Mouse (Mus musculus) T-helper 17 cell (primary cell): ENCODE data around the gene Nup62.

Source experiments
- in situ Hi-C, 2 experiments: fragments of 300-600 bp; cut with MboI, MseI; formaldehyde crosslinking; loops; 1 replicate in 1 of 2; 2 replicates in 1 of 2; pipeline ENCODE4 v1.15.1; 2025; ENCODE audit warnings: high pct_unique_total_duplicates in 2 of 2

The Nup62 gene

GRCm38 (mm10) chr7:44815721-44816469 is at the start of gene Nup62, which contains the start of gene Il4i1:
Gene Nup62, plus strand, starts transcription at chr7:44816088.
Gene Il4i1, plus strand, starts transcription at chr7:44816387.
- in situ Hi-C loops = loop anchor here in 1 of 2 experiments (5.0 kb wide), 1 partner anchor 69 kb away; the partner anchor contains the start of gene Vrk3

- in situ Hi-C loops = no loop called here
Measured at GRCm38 (mm10) chr7:44768129-44768528, 47.8 kb upstream of the Nup62 start.

- in situ Hi-C loops = no loop called here
Measured at GRCm38 (mm10) chr7:44770046-44770578, 45.8 kb upstream of the Nup62 start.

- in situ Hi-C loops = no loop called here
Measured at GRCm38 (mm10) chr7:44772591-44773204, 43.2 kb upstream of the Nup62 start.

- in situ Hi-C loops = no loop called here
Measured at GRCm38 (mm10) chr7:44776849-44777498, 38.9 kb upstream of the Nup62 start.

GRCm38 (mm10) chr7:44780101-44780500 is 35.8 kb upstream of the Nup62 start:
- in situ Hi-C loops = no loop called here

- in situ Hi-C loops = no loop called here
Measured at GRCm38 (mm10) chr7:44789531-44789930, 26.4 kb upstream of the Nup62 start.

GRCm38 (mm10) chr7:44790066-44790465 is 25.8 kb upstream of the Nup62 start:
- in situ Hi-C loops = loop anchor here (5.0 kb wide), 1 partner anchor 1378 kb away; no protein-coding TSS in a partner anchor

- in situ Hi-C loops = loop anchor here (5.0 kb wide), 1 partner anchor 1380 kb away; no protein-coding TSS in a partner anchor
Measured at GRCm38 (mm10) chr7:44792781-44793180, 23.1 kb upstream of the Nup62 start.

GRCm38 (mm10) chr7:44808927-44809326 is 7.0 kb upstream of the Nup62 start:
- in situ Hi-C loops = no loop called here

GRCm38 (mm10) chr7:44809466-44809865 is 6.4 kb upstream of the Nup62 start:
- in situ Hi-C loops = no loop called here

- in situ Hi-C loops = no loop called here
Measured at GRCm38 (mm10) chr7:44810365-44810764, 5.5 kb upstream of the Nup62 start.

- in situ Hi-C loops = no loop called here
Measured at GRCm38 (mm10) chr7:44810819-44811557, 4.9 kb upstream of the Nup62 start.

GRCm38 (mm10) chr7:44812651-44813325 is 3.1 kb upstream of the Nup62 start:
- in situ Hi-C loops = no loop called here

- in situ Hi-C loops = no loop called here
Measured at GRCm38 (mm10) chr7:44813985-44814384, 1.9 kb upstream of the Nup62 start.

- in situ Hi-C loops = no loop called here
Measured at GRCm38 (mm10) chr7:44814423-44814822, 1.5 kb upstream of the Nup62 start.

- in situ Hi-C loops = loop anchor here in 1 of 2 experiments (5.0 kb wide), 1 partner anchor 68 kb away; the partner anchor contains the start of gene Vrk3
Measured at GRCm38 (mm10) chr7:44814952-44815553, 835 bp upstream of the Nup62 start.

GRCm38 (mm10) chr7:44816470-44817021 is 658 bp downstream of the Nup62 start, which contains the start of gene Atf5:
Gene Atf5, minus strand, starts transcription at chr7:44816658.
- in situ Hi-C loops = loop anchor here in 1 of 2 experiments (5.0 kb wide), 1 partner anchor 69 kb away; the partner anchor contains the start of gene Vrk3

GRCm38 (mm10) chr7:44817441-44817840 is 1.6 kb downstream of the Nup62 start:
- in situ Hi-C loops = loop anchor here in 1 of 2 experiments (5.0 kb wide), 1 partner anchor 70 kb away; the partner anchor contains the start of gene Vrk3
